Mouse (Mus musculus) liver, embryonic 15.5 days (tissue): ENCODE measurements around the gene Srbd1. TPM values are rescaled to one million over a fixed set of nuclear protein-coding genes. Genes with fewer than 3 reads are reported as not detected.

Experiments used
- ATAC-seq: fragments of 200-750 bp; cut with Nextera tagmentation; 2 replicates; pipeline ENCODE4 v1.8.0; 2017; ENCODE audit warnings: moderate number of reproducible peaks, mild to moderate bottlenecking, moderate library complexity; ENCODE audit not compliant: insufficient read depth
- H3K27ac ChIP-seq: fragments of 300-500 bp; sonication (generic); replicated peaks from 2 replicates; pipeline ENCODE4 v1.5.1; 2015; ENCODE audit warnings: mild to moderate bottlenecking, inconsistent platforms
- H3K27me3 ChIP-seq: fragments of 300-500 bp; sonication (generic); 2 replicates; pipeline ENCODE4 v1.6.1; 2015; ENCODE audit warnings: mild to moderate bottlenecking, inconsistent platforms
- H3K36me3 ChIP-seq: fragments of 300-500 bp; sonication (generic); replicated peaks from 2 replicates; pipeline ENCODE4 v1.6.1; 2015; ENCODE audit warnings: moderate library complexity, mild to moderate bottlenecking, inconsistent platforms
- H3K4me1 ChIP-seq: fragments of 300-500 bp; sonication (generic); replicated peaks from 2 replicates; pipeline ENCODE4 v1.6.1; 2015; ENCODE audit warnings: inconsistent platforms
- H3K4me2 ChIP-seq: fragments of 300-500 bp; sonication (generic); 2 replicates; pipeline ENCODE4 v1.6.1; 2015; ENCODE audit warnings: moderate library complexity, mild to moderate bottlenecking, inconsistent platforms
- H3K4me3 ChIP-seq: fragments of 300-500 bp; sonication (generic); replicated peaks from 2 replicates; pipeline ENCODE4 v1.5.1; 2015; ENCODE audit warnings: mild to moderate bottlenecking, inconsistent platforms
- H3K9ac ChIP-seq: fragments of 300-500 bp; sonication (generic); 2 replicates; pipeline ENCODE4 v1.6.1; 2015; ENCODE audit warnings: moderate library complexity, mild to moderate bottlenecking, inconsistent platforms
- H3K9me3 ChIP-seq: fragments of 300-500 bp; sonication (generic); replicated peaks from 2 replicates; pipeline ENCODE4 v1.6.1; 2016; ENCODE audit warnings: inconsistent platforms
- WGBS: fragments of 180-500 bp; shearing (Covaris S2); methylation state at CpG from one replicate; pipeline ENCODE4 v1.1.7; 2015; ENCODE audit warnings: mixed read lengths; ENCODE audit not compliant: insufficient replicate concordance; 5-methylcytosine and 5-hydroxymethylcytosine counted together
- polyA plus RNA-seq: library from polyadenylated mRNA; unstranded; fragments of >200 nt; fragmentation: Nextera tagmentation; extraction: Ambion mirVana; gene quantifications from 2 replicates; pipeline ENCODE4 v1.2.1, GENCODE M21; 2015

The Srbd1 gene
- polyA plus RNA-seq: 6.4 and 8.0 TPM in 2 replicates

DNA sequence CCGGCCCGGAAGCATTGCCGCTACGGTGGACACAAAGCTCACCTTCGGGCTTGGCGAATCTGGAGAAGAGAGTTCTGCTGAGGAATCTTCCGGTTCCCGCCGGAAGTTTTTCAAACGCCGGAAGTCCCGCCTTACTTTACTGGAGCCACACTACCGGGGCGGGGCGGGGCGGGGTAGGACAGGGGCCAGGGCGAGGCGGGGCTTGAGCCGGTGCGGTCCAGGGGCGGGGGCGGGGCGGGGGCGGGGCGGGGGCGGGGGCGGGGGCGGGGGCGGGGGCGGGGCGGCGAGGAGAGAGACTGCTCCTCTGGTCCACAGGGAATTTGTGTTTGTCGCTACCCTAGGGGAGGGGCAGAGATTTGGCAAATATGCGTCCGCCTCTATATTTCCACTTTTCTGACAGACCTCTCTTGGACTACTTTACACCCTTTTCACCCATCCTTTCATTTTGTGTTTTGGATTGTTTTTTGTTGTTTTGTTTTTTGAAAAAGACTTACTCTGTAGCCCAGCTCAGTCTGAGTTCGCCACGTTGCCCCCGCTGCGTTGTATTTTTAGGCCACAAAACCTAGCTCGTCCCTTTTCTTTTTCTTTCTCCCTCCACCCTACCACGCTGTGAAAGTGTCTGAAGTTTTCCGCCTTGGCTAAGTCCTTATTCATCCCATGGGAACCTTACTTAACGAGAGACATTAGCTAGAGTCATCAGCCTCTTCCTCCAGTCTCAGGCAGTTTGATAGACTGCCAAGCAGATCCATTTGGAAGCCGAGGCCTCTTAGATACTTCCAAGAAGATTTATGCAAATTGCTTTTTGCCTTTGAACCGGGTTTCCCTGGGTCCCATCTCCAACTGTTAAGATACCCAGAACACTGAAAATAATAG lies at the start of gene Srbd1:
TSS of gene Srbd1 (minus strand) at position 97 of the 873 bp plus-strand sequence.
- peak within 1 kb of the TSS; percentile 79 for H3K27ac ChIP-seq
- H3K27me3 ChIP-seq: no peaks in the 10 kb centered on the region
- H3K9ac ChIP-seq: peak within 1 kb of the TSS; percentile 82
- peak; percentile 96 for ATAC-seq
- no peaks in the 10 kb centered on the region for H3K9me3 ChIP-seq
- WGBS: 4% methylated on average over 38 of the region's 45 CpGs
- peaks cover 28% of the 10 kb centered on the region for H3K4me1 ChIP-seq
- H3K4me3 ChIP-seq: peak within 1 kb of the TSS; percentile 89
- peak within 1 kb of the TSS; percentile 93 for H3K4me2 ChIP-seq
- H3K36me3 ChIP-seq: peaks cover 8% of the 10 kb centered on the region; the same call in 1 of the 2 replicates

DNA sequence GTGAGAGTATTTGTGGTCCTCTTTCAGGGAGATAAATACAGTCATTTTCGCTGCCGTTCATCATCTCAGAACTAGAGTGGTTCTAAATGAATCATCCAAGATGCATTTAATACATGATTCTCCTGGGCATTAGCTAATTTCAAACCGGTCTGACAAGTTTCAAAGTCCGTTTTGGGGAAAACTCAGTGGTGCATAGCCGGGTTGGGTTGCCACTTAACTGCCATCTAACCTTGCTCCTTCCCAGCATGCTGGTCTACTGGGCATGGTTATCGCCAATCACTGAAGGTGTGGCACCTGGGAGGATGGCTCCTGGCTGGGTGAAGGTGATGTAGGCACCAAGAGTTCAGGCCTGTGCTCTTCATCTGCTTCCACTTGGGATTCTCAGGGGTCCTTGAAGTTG lies 49.0 kb upstream of the Srbd1 start:
- Histone ChIP-seq H3K4me2 (no peak overlapping the region), H3K4me3 (no peak overlapping the region), H3K27me3 (no peaks in the 10 kb centered on the region), H3K9ac (no peak overlapping the region), H3K4me1 (no peaks in the 10 kb centered on the region), H3K9me3 (no peaks in the 10 kb centered on the region), H3K36me3 (no peaks in the 10 kb centered on the region), H3K27ac (no peak overlapping the region)
- 74% methylated on average over 6 of the region's 6 CpGs for WGBS
- no peak for ATAC-seq

DNA sequence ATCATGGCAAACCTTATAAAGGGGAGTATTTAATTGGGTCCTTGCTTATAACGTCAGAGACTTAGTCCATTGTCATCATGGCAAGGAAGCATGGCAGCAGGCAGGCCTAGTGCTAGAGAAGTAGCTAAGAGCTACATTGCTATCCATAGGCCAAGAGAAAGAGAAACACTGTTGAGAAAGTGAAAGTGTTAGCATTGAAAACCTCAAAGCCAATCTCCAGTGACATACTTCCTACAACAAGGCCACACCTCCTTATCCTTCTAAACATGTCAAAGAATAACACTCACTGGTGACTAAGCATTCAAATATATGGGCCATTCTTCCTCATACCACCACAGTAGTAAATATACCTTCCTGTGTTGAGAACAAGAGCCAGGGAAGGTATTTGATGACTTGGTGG lies 42.8 kb upstream of the Srbd1 start:
- Histone ChIP-seq H3K9ac (no peak overlapping the region), H3K4me2 (no peak overlapping the region), H3K4me3 (no peak overlapping the region), H3K36me3 (no peaks in the 10 kb centered on the region), H3K4me1 (peaks cover 30% of the 10 kb centered on the region), H3K27ac (no peak overlapping the region), H3K27me3 (peaks cover 4% of the 10 kb centered on the region; the same call in 1 of the 2 replicates), H3K9me3 (no peaks in the 10 kb centered on the region)
- WGBS: 12% methylated on average over 1 of the region's 1 CpGs
- ATAC-seq: no peak

DNA sequence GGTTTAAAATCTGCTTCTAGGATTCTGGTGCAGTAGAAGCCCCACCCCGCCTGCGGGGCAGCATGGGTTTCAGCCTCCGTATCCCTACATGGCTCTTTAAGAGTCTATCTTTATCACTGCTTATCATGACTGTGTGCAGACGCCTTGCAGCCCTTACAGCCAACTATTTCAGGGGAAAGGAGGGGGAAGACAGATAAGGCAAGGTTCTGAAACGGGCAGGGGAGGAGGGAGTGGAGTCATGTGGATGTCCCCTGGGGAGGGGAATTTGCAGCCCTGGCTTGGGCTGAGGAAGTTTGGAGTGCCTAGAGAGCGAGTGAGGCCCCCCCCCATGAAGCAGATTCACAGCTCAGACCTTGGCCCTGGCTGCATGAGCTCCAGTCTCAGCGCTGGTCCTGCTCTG lies 40.6 kb upstream of the Srbd1 start:
- WGBS: 7% methylated on average over 7 of the region's 7 CpGs
- H3K4me2 ChIP-seq: peak overlapping the region; percentile 47
- no peak overlapping the region for H3K9ac ChIP-seq
- no peaks in the 10 kb centered on the region for H3K36me3 ChIP-seq
- H3K27ac ChIP-seq: 0 out of 2 replicates have a peak overlapping the region, but pooled peaks have one; percentile 24
- no peaks in the 10 kb centered on the region for H3K9me3 ChIP-seq
- H3K4me1 ChIP-seq: peaks cover 30% of the 10 kb centered on the region
- ATAC-seq: peak; percentile 63; the same call in 1 of the 2 replicates
- H3K27me3 ChIP-seq: peaks cover 5% of the 10 kb centered on the region; the same call in 1 of the 2 replicates
- H3K4me3 ChIP-seq: no peak overlapping the region

DNA sequence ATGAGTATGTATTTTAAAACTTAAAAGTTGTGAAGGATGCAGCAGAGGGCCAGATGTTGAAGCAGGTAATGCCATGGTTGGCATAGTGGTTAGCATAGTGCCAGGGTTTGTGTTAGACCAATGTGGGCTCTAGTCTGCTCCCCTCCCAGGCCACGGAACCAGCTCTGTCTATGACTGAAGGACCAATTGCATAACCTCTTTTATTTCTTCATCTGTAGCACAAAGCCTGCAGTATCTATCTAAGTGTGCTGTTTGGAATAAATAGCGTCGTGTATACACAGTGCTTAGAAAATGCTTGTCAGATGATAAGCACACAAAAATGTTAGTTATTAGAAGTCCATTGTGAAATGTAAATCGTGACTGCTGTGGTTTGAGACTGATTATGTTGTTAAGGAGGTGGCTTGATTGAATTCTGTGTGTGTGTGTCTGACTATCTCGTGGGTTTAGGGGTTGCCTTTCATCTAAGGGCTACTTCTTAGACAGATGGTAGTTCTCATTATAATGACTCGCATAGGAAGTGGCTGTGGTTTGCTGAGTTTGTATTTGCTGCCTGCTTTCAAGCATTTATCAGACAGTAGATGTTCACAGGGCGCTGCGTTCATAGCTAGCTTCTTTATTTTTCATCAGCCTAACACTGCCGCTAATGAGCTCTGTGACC lies 39.7 kb upstream of the Srbd1 start:
- Histone ChIP-seq H3K9me3 (no peaks in the 10 kb centered on the region), H3K27me3 (peaks cover 5% of the 10 kb centered on the region; the same call in 1 of the 2 replicates), H3K4me3 (no peak overlapping the region), H3K9ac (no peak overlapping the region), H3K36me3 (no peaks in the 10 kb centered on the region), H3K4me1 (peaks cover 30% of the 10 kb centered on the region), H3K4me2 (no peak overlapping the region), H3K27ac (no peak overlapping the region)
- WGBS: 12% methylated on average over 9 of the region's 9 CpGs
- no peak for ATAC-seq

DNA sequence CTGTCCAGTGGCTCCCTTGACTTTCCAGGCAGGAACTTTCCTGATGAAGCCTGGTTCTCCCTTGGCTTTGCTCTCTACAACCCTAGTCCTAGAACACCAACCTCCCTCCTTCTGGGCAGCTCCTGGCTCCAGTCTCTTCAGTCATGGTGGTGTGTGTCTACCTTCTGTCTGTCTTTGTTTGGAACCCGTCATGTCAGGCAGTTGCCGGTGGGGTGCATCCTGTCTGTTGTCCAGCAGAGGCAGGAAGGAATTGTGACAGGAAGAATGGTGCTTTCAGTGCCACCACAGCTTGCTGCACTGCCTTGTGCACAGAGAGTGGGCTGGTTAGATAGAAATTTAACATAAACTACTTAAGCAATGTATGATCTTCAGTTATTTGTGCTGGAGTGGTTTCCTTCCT lies 38.8 kb upstream of the Srbd1 start:
- H3K27me3 ChIP-seq: peaks cover 5% of the 10 kb centered on the region; the same call in 1 of the 2 replicates
- H3K4me3 ChIP-seq: no peak overlapping the region
- H3K9ac ChIP-seq: no peak overlapping the region
- H3K36me3 ChIP-seq: no peaks in the 10 kb centered on the region
- H3K4me2 ChIP-seq: no peak overlapping the region
- no peak for ATAC-seq
- peaks cover 30% of the 10 kb centered on the region for H3K4me1 ChIP-seq
- WGBS: 17% methylated on average over 2 of the region's 2 CpGs
- H3K9me3 ChIP-seq: no peaks in the 10 kb centered on the region
- no peak overlapping the region for H3K27ac ChIP-seq

DNA sequence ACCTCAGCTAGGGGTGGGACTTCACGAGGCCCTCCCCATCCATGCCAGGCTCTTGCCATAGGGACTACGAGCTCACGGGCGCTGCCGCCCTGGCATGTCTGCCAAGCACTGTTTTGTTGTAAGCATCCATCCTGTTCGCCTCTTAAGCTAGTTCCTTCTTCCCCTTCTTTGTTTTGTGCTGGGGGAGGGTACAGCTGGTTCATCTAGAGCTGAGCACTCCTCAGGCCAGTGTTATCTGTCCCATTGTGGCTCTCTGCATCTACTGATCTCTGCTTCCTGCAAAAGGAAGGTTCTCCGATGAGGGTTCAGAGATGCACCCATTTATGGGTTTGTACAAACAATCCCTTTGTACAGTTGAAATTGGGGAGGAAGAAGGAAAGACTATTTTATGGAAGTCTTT lies 31.7 kb upstream of the Srbd1 start:
- Histone ChIP-seq H3K4me2 (no peak overlapping the region), H3K27me3 (0 out of 2 replicates have a peak, but pooled peaks cover 6% of the 10 kb centered on the region), H3K4me3 (no peak overlapping the region), H3K9me3 (no peaks in the 10 kb centered on the region), H3K4me1 (no peaks in the 10 kb centered on the region), H3K9ac (no peak overlapping the region), H3K27ac (no peak overlapping the region), H3K36me3 (no peaks in the 10 kb centered on the region)
- WGBS: 31% methylated on average over 7 of the region's 7 CpGs
- no peak for ATAC-seq

DNA sequence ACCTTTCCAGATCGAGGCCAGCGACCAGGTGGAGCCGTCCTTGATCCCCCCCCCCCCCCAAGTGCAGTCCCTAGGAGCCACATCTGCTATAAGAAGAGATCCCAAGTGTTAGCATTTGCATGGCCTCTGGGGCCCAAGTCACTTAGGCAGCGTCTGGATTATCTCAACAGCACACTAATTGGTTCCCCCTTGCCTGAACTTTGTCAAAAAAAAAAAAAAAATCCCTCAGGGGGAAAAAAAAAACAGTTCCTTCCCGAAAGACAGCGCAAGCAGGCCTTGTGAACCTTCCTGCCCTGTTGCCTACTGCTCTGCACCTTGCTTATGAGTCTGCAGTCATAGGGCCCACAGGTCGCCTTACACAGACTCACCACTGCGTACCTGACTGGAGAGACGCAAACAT lies 30.5 kb upstream of the Srbd1 start:
- H3K27ac ChIP-seq: no peak overlapping the region
- 51% methylated on average over 9 of the region's 9 CpGs for WGBS
- ATAC-seq: no peak
- H3K4me2 ChIP-seq: no peak overlapping the region
- H3K4me1 ChIP-seq: no peaks in the 10 kb centered on the region
- H3K36me3 ChIP-seq: no peaks in the 10 kb centered on the region
- H3K4me3 ChIP-seq: no peak overlapping the region
- no peak overlapping the region for H3K9ac ChIP-seq
- no peaks in the 10 kb centered on the region for H3K9me3 ChIP-seq
- peaks cover 13% of the 10 kb centered on the region for H3K27me3 ChIP-seq

DNA sequence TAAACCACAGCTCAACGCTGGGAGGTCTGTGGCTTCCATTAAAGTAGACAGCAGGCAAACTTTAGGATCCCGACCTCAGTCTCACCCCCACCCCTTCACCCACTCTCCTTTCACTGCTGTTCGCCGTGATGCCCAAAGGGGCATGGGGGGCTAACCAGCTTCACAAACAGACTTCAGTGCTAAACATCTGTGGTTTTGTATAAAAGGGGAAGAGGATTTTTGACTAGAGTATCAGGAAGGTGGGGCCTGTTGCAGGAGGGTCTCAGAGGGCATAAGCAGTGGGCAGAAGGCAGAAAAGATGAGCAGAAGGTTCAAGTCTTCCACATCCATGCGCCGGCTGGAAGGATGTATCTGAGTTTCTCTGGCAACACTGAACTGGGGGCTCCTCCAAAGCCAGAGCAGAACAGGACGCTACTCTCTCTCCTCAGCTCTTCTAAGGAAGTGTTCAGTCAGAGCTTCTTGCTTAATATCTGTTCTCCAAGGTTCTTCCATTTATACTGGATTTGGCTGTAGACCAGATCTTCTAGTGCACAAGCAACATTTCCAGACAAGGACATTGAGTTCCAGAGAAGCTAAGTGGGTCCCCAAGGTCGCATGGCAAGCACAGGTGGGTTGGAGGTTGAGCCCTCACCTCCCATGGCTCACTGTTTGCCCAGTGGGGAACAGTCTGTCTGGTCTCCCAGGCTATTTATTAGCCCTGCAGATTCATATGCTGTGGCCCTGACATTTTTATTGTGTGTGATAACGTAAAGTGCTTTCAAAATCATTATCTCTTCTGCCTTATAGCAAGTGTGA lies 25.4 kb upstream of the Srbd1 start:
- Histone ChIP-seq H3K4me2 (no peak overlapping the region), H3K36me3 (no peaks in the 10 kb centered on the region), H3K9ac (no peak overlapping the region), H3K9me3 (no peaks in the 10 kb centered on the region), H3K27ac (no peak overlapping the region), H3K4me3 (no peak overlapping the region), H3K4me1 (peaks cover 24% of the 10 kb centered on the region), H3K27me3 (peaks cover 61% of the 10 kb centered on the region)
- WGBS: 35% methylated on average over 9 of the region's 9 CpGs
- no peak for ATAC-seq

DNA sequence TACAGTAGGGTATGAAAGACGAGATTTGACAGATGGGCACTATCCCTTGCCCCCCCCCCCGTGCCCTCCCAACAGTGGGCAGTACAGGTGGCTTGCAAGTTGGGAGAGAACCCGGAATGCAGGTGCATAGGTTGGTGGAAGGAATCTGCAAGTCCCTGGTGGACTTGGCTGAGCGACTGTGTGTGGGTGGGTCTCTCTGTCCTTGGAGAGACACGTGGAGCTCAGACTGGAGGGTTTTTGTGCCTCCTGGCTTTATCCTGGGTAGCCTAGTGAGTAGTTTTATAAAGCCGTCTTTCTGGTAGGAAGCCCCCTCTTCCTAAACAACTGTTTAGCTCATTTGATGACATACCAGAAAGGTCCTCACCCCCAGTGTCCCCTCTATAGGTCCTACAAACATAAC lies 24.1 kb upstream of the Srbd1 start:
- no peak for ATAC-seq
- H3K27me3 ChIP-seq: peaks cover 61% of the 10 kb centered on the region
- H3K4me2 ChIP-seq: peak overlapping the region; percentile 89
- WGBS: 30% methylated on average over 6 of the region's 6 CpGs
- no peak overlapping the region for H3K9ac ChIP-seq
- H3K9me3 ChIP-seq: no peaks in the 10 kb centered on the region
- no peaks in the 10 kb centered on the region for H3K36me3 ChIP-seq
- H3K4me1 ChIP-seq: peaks cover 24% of the 10 kb centered on the region
- no peak overlapping the region for H3K27ac ChIP-seq
- peak overlapping the region; percentile 74 for H3K4me3 ChIP-seq
